Mouse (Mus musculus) ES-E14 (cell line): Measurements from ENCODE around the gene Olfr1495. TPM values are rescaled to one million over a fixed set of nuclear protein-coding genes. Genes with fewer than 3 reads are reported as not detected.

ENCODE experiments used
- DNase-seq: peaks from one replicate; pipeline ENCODE4 v3.0.0-alpha.2; 2013; ENCODE audit warnings: low read depth, low spot score
- H3K27ac ChIP-seq: 2 replicates; pipeline ENCODE4 v1.5.1; 2012; ENCODE audit warnings: low read depth, mild to moderate bottlenecking, low read length, moderate library complexity, mixed read lengths; ENCODE audit not compliant: poor library complexity, insufficient read depth, severe bottlenecking
- H3K36me3 ChIP-seq: 2 replicates; pipeline ENCODE4 v1.6.1; 2012; ENCODE audit warnings: mild to moderate bottlenecking, low read length, moderate library complexity, mixed read lengths; ENCODE audit not compliant: control insufficient read depth, poor library complexity, insufficient read depth, severe bottlenecking
- H3K4me1 ChIP-seq, 2 experiments: fragments of 150-350 bp in 1 of 2; sonication (generic) in 1 of 2; 2 replicates each; pipeline ENCODE4 v1.6.1; 2012; ENCODE audit warnings: low read length in 2 of 2, mild to moderate bottlenecking in 1 of 2, mixed read lengths in 1 of 2; ENCODE audit not compliant: control insufficient read depth in 2 of 2, insufficient read depth in 2 of 2, poor library complexity in 1 of 2
- H3K4me3 ChIP-seq, 2 experiments: fragments of 150-350 bp in 1 of 2; sonication (generic) in 1 of 2; 2 replicates each; pipeline ENCODE4 v1.5.1; 2012; ENCODE audit warnings: low read length in 2 of 2, low read depth in 1 of 2, mild to moderate bottlenecking in 1 of 2, mixed read lengths in 1 of 2; ENCODE audit not compliant: insufficient read depth in 1 of 2, poor library complexity in 1 of 2, severe bottlenecking in 1 of 2
- H3K9ac ChIP-seq: 2 replicates; pipeline ENCODE4 v1.6.1; 2012; ENCODE audit warnings: low read depth, mild to moderate bottlenecking, low read length, mixed read lengths; ENCODE audit not compliant: poor library complexity, insufficient read depth, severe bottlenecking
- H3K9me3 ChIP-seq: fragments of 150-350 bp; sonication (generic); 2 replicates; pipeline ENCODE4 v1.6.1; 2012; ENCODE audit warnings: low read depth, mild to moderate bottlenecking, low read length; ENCODE audit not compliant: control insufficient read depth, insufficient read depth
- CHD2 ChIP-seq: IDR thresholded peaks from 2 replicates; pipeline ENCODE4 v1.6.1; 2014; ENCODE audit warnings: mild to moderate bottlenecking, low read depth, low read length, inconsistent platforms
- HCFC1 ChIP-seq: IDR thresholded peaks from 2 replicates; pipeline ENCODE4 v1.6.1; 2012; ENCODE audit warnings: low read length, inconsistent platforms, borderline replicate concordance; ENCODE audit not compliant: insufficient read depth
- MAFK ChIP-seq: IDR thresholded peaks from 2 replicates; pipeline ENCODE4 v1.6.1; 2014; ENCODE audit warnings: mild to moderate bottlenecking, low read depth, low read length, inconsistent platforms; ENCODE audit not compliant: insufficient read depth
- ZC3H11A ChIP-seq: IDR thresholded peaks from 2 replicates; pipeline ENCODE4 v1.6.1; 2012; ENCODE audit warnings: low read depth, mild to moderate bottlenecking, inconsistent platforms, low read length, borderline replicate concordance
- ZNF384 ChIP-seq: IDR thresholded peaks from 2 replicates; pipeline ENCODE4 v1.6.1; 2012; ENCODE audit warnings: low read depth, low read length, inconsistent platforms
- in situ Hi-C, 2 experiments: fragments of 600-800 bp; cut with MboI; formaldehyde crosslinking; loops; one replicate each; pipeline ENCODE4 v1.15.1; 2025; ENCODE audit warnings: low sequenced_read_pairs in 2 of 2, inconsistent platforms in 1 of 2; ENCODE audit not compliant: unreplicated experiment in 2 of 2
- total RNA-seq: library from RNA; depleted of rRNA; stranded (reverse); fragments of 300-350 nt; gene quantifications from 2 replicates; pipeline ENCODE4 v1.2.3, GENCODE M21; 2012; rRNA removed

The Olfr1495 gene
- total RNA-seq, result 0.48 TPM in 1 of 2 replicates, not detected in the other

GRCm38 (mm10) chr19:13764306-13764705, at the start of gene Olfr1495:
Olfr1495 (plus strand) TSS chr19:13764606.
- TF ChIP-seq ZC3H11A (no peak), CHD2 (no peak), ZNF384 (no peak), HCFC1 (no peak), MAFK (no peak)
- no peak within 1 kb of the TSS for H3K9ac ChIP-seq
- H3K4me3 ChIP-seq, result no peak within 1 kb of the TSS
- in situ Hi-C loops, result no loop called here
- H3K4me1 ChIP-seq, result no peaks in the 10 kb centered on the region
- no peak for DNase-seq
- no peaks in the 10 kb centered on the region for H3K9me3 ChIP-seq
- no peak within 1 kb of the TSS for H3K27ac ChIP-seq
- no peaks in the 10 kb centered on the region for H3K36me3 ChIP-seq

- H3K4me1 ChIP-seq, result no peaks in the 10 kb centered on the region
- in situ Hi-C loops, result no loop called here
- H3K4me3 ChIP-seq, result no peak within 1 kb of the TSS
- no peak for DNase-seq
- TF ChIP-seq ZC3H11A (no peak), HCFC1 (no peak), CHD2 (no peak)
- no peaks in the 10 kb centered on the region for H3K36me3 ChIP-seq
- H3K27ac ChIP-seq, result no peak within 1 kb of the TSS
- no peaks in the 10 kb centered on the region for H3K9me3 ChIP-seq
- no peak within 1 kb of the TSS for H3K9ac ChIP-seq
These were observed 41.4 kb upstream of the Olfr1495 start, which contains the start of gene Olfr1493-ps1 for GRCm38 (mm10) chr19:13722978-13723377. Olfr1493-ps1 (plus strand) TSS chr19:13723278.

- no peak for DNase-seq
- Histone ChIP-seq H3K27ac (no peak within 1 kb of the TSS), H3K36me3 (no peaks in the 10 kb centered on the region), H3K4me3 (no peak within 1 kb of the TSS), H3K4me1 (no peaks in the 10 kb centered on the region), H3K9ac (no peak within 1 kb of the TSS), H3K9me3 (no peaks in the 10 kb centered on the region)
- in situ Hi-C loops, result no loop called here
- TF ChIP-seq HCFC1 (no peak), ZNF384 (no peak), ZC3H11A (no peak), CHD2 (no peak), MAFK (no peak)
These were observed 25.0 kb upstream of the Olfr1495 start, which contains the start of gene Olfr1494 for GRCm38 (mm10) chr19:13739428-13739827. Olfr1494 (plus strand) TSS chr19:13739728.

- no peak for DNase-seq
These were observed 15.0 kb upstream of the Olfr1495 start for GRCm38 (mm10) chr19:13749366-13749765.

GRCm38 (mm10) chr19:13768565-13769276, 4.3 kb downstream of the Olfr1495 start:
- H3K4me1 ChIP-seq, result no peaks in the 10 kb centered on the region
- peak; percentile 13 for DNase-seq
- no peaks in the 10 kb centered on the region for H3K36me3 ChIP-seq
- H3K4me3 ChIP-seq, result no peak overlapping the region
- no peak overlapping the region for H3K9ac ChIP-seq
- no peaks in the 10 kb centered on the region for H3K9me3 ChIP-seq
- H3K27ac ChIP-seq, result no peak overlapping the region
- in situ Hi-C loops, result no loop called here
- TF ChIP-seq ZC3H11A (0 out of 2 replicates have a peak, but pooled peaks have one; percentile 6), MAFK (no peak)

More at GRCm38 (mm10) chr19:13749366-13749765, 15.0 kb upstream of the Olfr1495 start:
- H3K27ac ChIP-seq, result no peak overlapping the region
- no peaks in the 10 kb centered on the region for H3K9me3 ChIP-seq
- in situ Hi-C loops, result no loop called here
- no peaks in the 10 kb centered on the region for H3K36me3 ChIP-seq
- H3K9ac ChIP-seq, result no peak overlapping the region
- no peak overlapping the region for H3K4me3 ChIP-seq
- TF ChIP-seq CHD2 (no peak), ZNF384 (no peak), HCFC1 (no peak)
- H3K4me1 ChIP-seq, result no peaks in the 10 kb centered on the region
